Mouse (Mus musculus) testis, adult 10 weeks (tissue): ENCODE measurements around the gene Nradd. TPM values are rescaled to one million over a fixed set of nuclear protein-coding genes. Genes with fewer than 3 reads are reported as not detected.

Source experiments
- polyA plus RNA-seq: library from polyadenylated mRNA; stranded (reverse); fragments of 350-450 nt; fragmentation: Illumina TruSeq; extraction: RNeasy Lipid Tissue Mini Kit (QIAGEN cat#74804); gene quantifications from one replicate; pipeline ENCODE4 v1.2.3, GENCODE M21; 2014; ENCODE audit warnings: low read depth, low replicate concordance

The Nradd gene
- 2.3 TPM for polyA plus RNA-seq

DNA sequence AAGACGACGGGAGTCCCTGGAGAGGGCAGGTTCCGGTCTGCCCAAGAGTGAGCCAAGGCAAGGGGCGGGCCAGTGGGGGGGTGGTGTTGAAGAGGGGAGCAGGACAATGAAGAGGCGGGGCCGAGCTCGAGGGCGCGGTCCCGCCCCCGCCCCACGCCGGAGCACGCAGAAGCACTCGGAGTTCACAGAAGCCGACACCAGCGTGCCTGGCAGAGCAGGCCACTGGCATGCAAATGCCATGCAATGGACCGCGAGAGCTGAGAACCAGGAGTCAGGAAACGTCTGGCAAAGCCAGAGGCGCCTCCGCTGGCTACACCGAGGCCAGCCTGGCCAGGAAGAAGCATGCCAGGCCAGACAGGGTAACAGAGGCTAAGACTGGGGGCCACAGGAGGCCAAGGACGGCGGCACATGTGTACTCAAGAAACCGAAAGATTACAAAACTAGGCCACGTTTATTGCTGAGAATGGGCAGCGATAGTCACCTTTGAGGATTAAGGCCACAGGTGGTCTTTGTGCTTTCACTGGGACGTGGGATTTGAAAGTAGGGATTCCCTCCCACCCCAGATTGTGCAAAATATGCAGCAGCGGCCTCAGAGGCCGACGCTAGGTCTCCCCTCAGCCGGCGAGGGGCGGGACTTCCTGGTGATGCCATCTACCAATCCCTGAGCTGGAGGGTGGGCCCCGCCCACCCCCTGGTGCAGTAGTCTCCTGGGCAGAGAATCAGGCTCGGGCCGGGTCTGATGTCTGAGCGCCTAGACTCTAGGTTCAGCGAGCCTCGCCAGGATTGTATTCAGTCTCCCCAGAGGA is at the start of gene Nradd:
Gene Nradd, minus strand, starts transcription at position 92 of the 806 bp plus-strand sequence.

DNA sequence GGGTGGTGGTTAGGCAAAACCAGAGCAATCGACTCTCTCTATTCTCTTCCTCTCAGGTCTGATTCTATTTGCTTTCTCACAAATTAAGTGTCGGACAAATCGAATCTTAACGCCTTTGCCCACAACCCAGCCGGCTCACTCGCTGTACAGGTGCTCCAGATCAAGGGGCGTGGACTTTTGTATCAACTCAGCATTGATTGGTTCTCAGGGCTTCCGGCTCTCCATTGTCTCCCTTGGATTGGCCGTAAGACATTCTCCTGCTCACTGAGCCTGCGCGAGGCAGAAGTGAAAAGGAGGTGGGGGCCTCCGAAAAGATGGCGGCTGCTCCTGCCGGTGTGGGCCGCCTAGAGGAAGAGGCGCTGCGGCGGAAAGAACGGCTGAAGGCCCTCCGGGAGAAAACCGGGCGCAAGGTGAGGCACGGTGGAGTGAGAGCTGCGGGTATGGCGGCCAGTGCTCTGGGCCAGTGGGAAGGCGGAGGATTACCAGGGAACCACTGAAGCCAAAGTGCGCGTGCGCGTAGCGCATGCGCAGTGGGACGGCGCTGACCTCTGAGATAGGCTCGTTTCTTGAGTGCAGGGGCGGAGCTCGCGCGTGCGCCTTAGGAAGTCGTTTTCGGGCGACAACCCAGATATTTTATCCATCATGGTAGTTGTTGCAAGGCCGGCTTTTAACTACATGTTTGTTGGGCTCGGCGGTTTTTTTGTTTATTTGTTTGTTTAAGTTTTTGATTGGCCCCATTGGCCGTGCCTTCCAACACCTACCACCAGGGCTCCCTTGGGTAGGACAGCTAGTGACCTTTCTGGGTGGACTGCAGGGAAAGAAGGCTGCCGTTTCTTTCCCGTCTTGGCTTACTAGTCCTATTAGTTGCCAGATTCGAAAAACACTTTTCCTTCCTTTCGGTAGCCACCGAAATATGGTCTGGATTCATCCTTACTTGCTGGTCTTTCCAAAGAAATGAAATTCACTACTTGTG is 32.3 kb upstream of the Nradd start, which contains the start of gene Ccdc12:
Gene Ccdc12, plus strand, starts transcription at position 255 of the 973 bp plus-strand sequence.

GRCm38 (mm10) chr9:110653655-110654461 is 29.6 kb upstream of the Nradd start, which contains the start of gene Nbeal2:
Gene Nbeal2, minus strand, starts transcription at chr9:110654161.

Other genes with a start within 250 kb of the Nradd start
- 1.1 TPM for gene Ptpn23, start 216.2 kb downstream of the Nradd start, polyA plus RNA-seq
- gene Ngp, start 204.7 kb downstream of the Nradd start, polyA plus RNA-seq: not detected
- 3.3 TPM for gene Klhl18, start 147.8 kb downstream of the Nradd start, polyA plus RNA-seq
- 181 TPM for gene Kif9, start 147.5 kb downstream of the Nradd start, polyA plus RNA-seq
- gene Setd2, start 91.9 kb downstream of the Nradd start, polyA plus RNA-seq: 72.6 TPM
- gene Nbeal2, start 29.7 kb upstream of the Nradd start, polyA plus RNA-seq: 0.21 TPM
- gene Ccdc12, start 32.1 kb upstream of the Nradd start, polyA plus RNA-seq: 1.4 TPM
- gene Myl3, start 117.4 kb upstream of the Nradd start, polyA plus RNA-seq: not detected
- 0.11 TPM for gene Pth1r, start 122.7 kb upstream of the Nradd start, polyA plus RNA-seq
- gene Prss42, start 173.7 kb upstream of the Nradd start, polyA plus RNA-seq: 31.9 TPM
- gene Prss44, start 189.5 kb upstream of the Nradd start, polyA plus RNA-seq: 11.8 TPM
- gene Prss43, start 202.2 kb upstream of the Nradd start, polyA plus RNA-seq: 7.0 TPM
- 6.0 TPM for gene Prss45, start 210.1 kb upstream of the Nradd start, polyA plus RNA-seq
- gene Prss46, start 220.1 kb upstream of the Nradd start, polyA plus RNA-seq: 21.8 TPM
- gene Prss50, start 233.5 kb upstream of the Nradd start, polyA plus RNA-seq: 5.6 TPM